Mouse (Mus musculus) fat pad, adult 2 months (tissue): ENCODE measurements around the gene Sgms1.

ENCODE experiments used
- DNase-seq: peaks from one replicate; pipeline ENCODE4 v3.0.0-alpha.2; 2011; ENCODE audit warnings: low read depth, low spot score; ENCODE audit errors: extremely low read depth

Sgms1 gene

GRCm38 (mm10) chr19:32252451-32252850 lies 137.1 kb downstream of the Sgms1 start:
- DNase-seq = no peak

- DNase-seq = no peak
Observed at GRCm38 (mm10) chr19:32249181-32250130, 140.1 kb downstream of the Sgms1 start.

- DNase-seq = no peak
Observed at GRCm38 (mm10) chr19:32244881-32245280, 144.6 kb downstream of the Sgms1 start.

GRCm38 (mm10) chr19:32243246-32243645 lies 146.3 kb downstream of the Sgms1 start:
- no peak for DNase-seq

- DNase-seq = peak; percentile 52
Observed at GRCm38 (mm10) chr19:32242153-32242552, 147.4 kb downstream of the Sgms1 start.

GRCm38 (mm10) chr19:32240417-32240990 lies 149.0 kb downstream of the Sgms1 start:
- DNase-seq = no peak

GRCm38 (mm10) chr19:32239925-32240324 lies 149.6 kb downstream of the Sgms1 start:
- DNase-seq = no peak

- no peak for DNase-seq
Observed at GRCm38 (mm10) chr19:32239459-32239792, 150.1 kb downstream of the Sgms1 start.

- DNase-seq = no peak
Observed at GRCm38 (mm10) chr19:32238722-32239458, 150.6 kb downstream of the Sgms1 start.

- DNase-seq = no peak
Observed at GRCm38 (mm10) chr19:32237685-32238084, 151.8 kb downstream of the Sgms1 start.

GRCm38 (mm10) chr19:32237173-32237583 lies 152.3 kb downstream of the Sgms1 start:
- no peak for DNase-seq

GRCm38 (mm10) chr19:32234717-32235434 lies 154.6 kb downstream of the Sgms1 start:
- no peak for DNase-seq

GRCm38 (mm10) chr19:32231292-32231691 lies 158.2 kb downstream of the Sgms1 start:
- no peak for DNase-seq

GRCm38 (mm10) chr19:32230798-32231197 lies 158.7 kb downstream of the Sgms1 start:
- no peak for DNase-seq

GRCm38 (mm10) chr19:32230301-32230700 lies 159.2 kb downstream of the Sgms1 start:
- no peak for DNase-seq

- DNase-seq = no peak
Observed at GRCm38 (mm10) chr19:32229776-32230175, 159.7 kb downstream of the Sgms1 start.

GRCm38 (mm10) chr19:32227175-32227574 lies 162.3 kb downstream of the Sgms1 start:
- DNase-seq = no peak

- no peak for DNase-seq
Observed at GRCm38 (mm10) chr19:32225097-32225490, 164.4 kb downstream of the Sgms1 start.

GRCm38 (mm10) chr19:32224318-32225096 lies 165.0 kb downstream of the Sgms1 start:
- no peak for DNase-seq

- DNase-seq = no peak
Observed at GRCm38 (mm10) chr19:32223751-32224174, 165.8 kb downstream of the Sgms1 start.
